ENCODE assay signal across 8 mouse cellular contexts in genomic region chr2:142900862-142901805, GRCm38 (mm10). TPM values are rescaled to one million over a fixed set of nuclear protein-coding genes. Genes with fewer than 3 reads are reported as not detected.
DNase-seq lines count a peak whose midpoint lies in the region; ATAC-seq and TF ChIP-seq lines count a peak whose summit lies in the region.

Gene Kif16b, minus strand, starts transcription at chr2:142901531.

- 2% methylated on average over 63 of the region's 64 CpGs for WGBS in hindbrain, embryonic 10.5 days
- under 1% methylated on average over 57 of the region's 64 CpGs for WGBS in lung, postnatal 0 days

- no peaks in the 10 kb centered on the region for H3K9me3 ChIP-seq in hindbrain, embryonic 10.5 days
- no peaks in the 10 kb centered on the region for H3K9me3 ChIP-seq in lung, postnatal 0 days (ENCODE audit: low read length)

- no peaks in the 10 kb centered on the region for H3K27me3 ChIP-seq in hindbrain, embryonic 10.5 days (ENCODE audit: insufficient read depth, poor library complexity, severe bottlenecking)
- H3K27me3 ChIP-seq in lung, postnatal 0 days (replicated peaks; ENCODE audit: insufficient read depth, low read length), result no peaks in the 10 kb centered on the region

- TF ChIP-seq EP300 in lung, postnatal 0 days (IDR thresholded peaks at IDR 0.05), result no peak

- peak within 1 kb of the TSS; percentile 81 for H3K4me3 ChIP-seq in hindbrain, embryonic 10.5 days
- H3K4me3 ChIP-seq in lung, postnatal 0 days (ENCODE audit: low read depth, low read length), result peak within 1 kb of the TSS; percentile 79

- H3K4me2 ChIP-seq in lung, postnatal 0 days (replicated peaks; ENCODE audit: low read depth, low read length), result peak within 1 kb of the TSS; percentile 91

- peak; percentile 68 for DNase-seq in MEL-GATA-1-ER (ENCODE audit: extremely low read depth, low read depth)
- peak; percentile 90 for DNase-seq in cerebellum, adult 9-10 months
- peak; percentile 93 for DNase-seq in hindbrain, embryonic 10.5 days (ENCODE audit: low spot score)
- peak; percentile 92 for DNase-seq in layer of hippocampus, adult 9-11 months
- DNase-seq in lung, postnatal 0 days (ENCODE audit: low spot score), result peak; percentile 95
- DNase-seq in ovary, postnatal 14 days (ENCODE audit: low spot score), result peak; percentile 87
- peak; percentile 96 for DNase-seq in thymus, postnatal 14 days

- ATAC-seq in frontal cortex, adult (ENCODE audit: low TSS enrichment), result peak; percentile 80
- peak; percentile 91 for ATAC-seq in lung, postnatal 0 days

- peak within 1 kb of the TSS; percentile 89 for H3K27ac ChIP-seq in hindbrain, embryonic 10.5 days
- peak within 1 kb of the TSS; percentile 66 for H3K27ac ChIP-seq in lung, postnatal 0 days (ENCODE audit: low read length)

- H3K36me3 ChIP-seq in hindbrain, embryonic 10.5 days, result no peaks in the 10 kb centered on the region
- H3K36me3 ChIP-seq in lung, postnatal 0 days (ENCODE audit: insufficient read depth, low read length), result no peaks in the 10 kb centered on the region

- TF ChIP-seq CTCF in lung, postnatal 0 days (IDR thresholded peaks at IDR 0.05), result no peak

- peak within 1 kb of the TSS; percentile 64 for H3K9ac ChIP-seq in lung, postnatal 0 days (replicated peaks; ENCODE audit: low read depth)

- H3K4me1 ChIP-seq in hindbrain, embryonic 10.5 days (replicated peaks), result peaks cover 28% of the 10 kb centered on the region
- H3K4me1 ChIP-seq in lung, postnatal 0 days (ENCODE audit: insufficient read depth, low read depth, low read length), result peaks cover 7% of the 10 kb centered on the region; the same call in 1 of the 2 replicates

RNA-seq across cellular contexts. Expression of gene Kif16b, which starts in this region (rescaled TPM):
- polyA plus RNA-seq in hindbrain, embryonic 10.5 days (2016; fragmentation: Nextera tagmentation; extraction: Ambion mirVana), result 4.2 and 6.8 TPM in 2 replicates
- 6.4 and 8.5 TPM in 2 replicates for polyA plus RNA-seq in lung, postnatal 0 days (2015; fragmentation: Nextera tagmentation; extraction: Ambion mirVana)

Comparison
In these comparisons a context has a peak if more than half of its experiments do, and no peak if none do; other contexts are left out.
1. Peak in every context shown above with its lines: DNase-seq, ATAC-seq, H3K4me3 ChIP-seq and H3K27ac ChIP-seq.